ENCODE assay signal across 8 mouse cellular contexts in the genomic region with DNA sequence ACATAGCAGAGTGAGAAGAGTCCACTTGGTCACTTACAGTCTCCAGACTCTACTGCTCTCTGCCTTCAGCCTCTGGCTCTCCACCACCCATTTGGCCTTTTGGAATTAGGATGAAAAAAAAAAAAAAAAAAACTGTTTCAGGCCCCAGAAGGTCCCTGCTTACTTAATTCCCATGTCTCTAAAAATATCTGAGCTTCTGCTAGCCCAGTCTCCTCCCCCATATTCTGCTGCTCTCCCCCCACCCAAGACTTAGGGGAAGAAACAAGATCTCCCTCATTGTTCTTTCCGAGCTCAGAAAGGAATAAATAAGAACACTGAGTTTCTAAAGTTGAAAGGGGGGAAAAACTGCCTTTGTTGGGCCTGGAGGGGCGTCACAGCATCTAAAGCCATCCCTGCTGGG. TPM values are rescaled to one million over a fixed set of nuclear protein-coding genes. Genes with fewer than 3 reads are reported as not detected.
DNase-seq lines count a peak whose midpoint lies in the region; ATAC-seq and TF ChIP-seq lines count a peak whose summit lies in the region.

No protein-coding gene starts in this region.

- peak; percentile 5; the same call in 1 of the 2 replicates for ATAC-seq in forebrain, postnatal 0 days
- no peak for ATAC-seq in liver, embryonic 12.5 days

- H3K9me3 ChIP-seq in forebrain, postnatal 0 days (ENCODE audit: low read length), result no peaks in the 10 kb centered on the region
- H3K9me3 ChIP-seq in liver, embryonic 12.5 days (replicated peaks), result no peaks in the 10 kb centered on the region

- H3K4me3 ChIP-seq in forebrain, postnatal 0 days (ENCODE audit: low read depth, low read length), result no peak overlapping the region
- no peak overlapping the region for H3K4me3 ChIP-seq in liver, embryonic 12.5 days

- peak overlapping the region; percentile 87 for H3K27ac ChIP-seq in forebrain, postnatal 0 days (ENCODE audit: low read depth, low read length)
- H3K27ac ChIP-seq in liver, embryonic 12.5 days, result 0 out of 2 replicates have a peak overlapping the region, but pooled peaks have one; percentile 12

- H3K27me3 ChIP-seq in forebrain, postnatal 0 days (ENCODE audit: insufficient read depth, low read length), result no peaks in the 10 kb centered on the region
- H3K27me3 ChIP-seq in liver, embryonic 12.5 days (replicated peaks), result no peaks in the 10 kb centered on the region

- H3K4me2 ChIP-seq in forebrain, postnatal 0 days (ENCODE audit: low read depth), result peak overlapping the region; percentile 35; the same call in 1 of the 2 replicates
- no peak overlapping the region for H3K4me2 ChIP-seq in liver, embryonic 12.5 days

- 7% methylated on average over 2 of the region's 2 CpGs for WGBS in forebrain, postnatal 0 days
- WGBS in liver, embryonic 12.5 days (ENCODE audit: insufficient replicate concordance), result 57% methylated on average over 2 of the region's 2 CpGs

- no peak overlapping the region for H3K9ac ChIP-seq in forebrain, postnatal 0 days
- no peak overlapping the region for H3K9ac ChIP-seq in liver, embryonic 12.5 days

- DNase-seq in embryo, embryonic 11 days, result peak; percentile 28
- no peak for DNase-seq in embryo, embryonic 9.5 days (ENCODE audit: extremely low spot score)
- peak; percentile 28 for DNase-seq in 3T3-L1 (ENCODE audit: low read depth, low spot score)
- DNase-seq in forebrain, postnatal 0 days, result no peak
- DNase-seq in adrenal gland, postnatal 36 days, result no peak
- DNase-seq in adrenal gland, postnatal 14 days, result no peak
- no peak for DNase-seq in thymus, postnatal 0 days (ENCODE audit: low spot score)

- no peaks in the 10 kb centered on the region; the same call in 1 of the 2 replicates for H3K36me3 ChIP-seq in forebrain, postnatal 0 days (ENCODE audit: insufficient read depth)
- H3K36me3 ChIP-seq in liver, embryonic 12.5 days, result no peaks in the 10 kb centered on the region

- peaks cover 16% of the 10 kb centered on the region for H3K4me1 ChIP-seq in forebrain, postnatal 0 days (ENCODE audit: insufficient read depth)
- peaks cover 14% of the 10 kb centered on the region; the same call in 1 of the 2 replicates for H3K4me1 ChIP-seq in liver, embryonic 12.5 days

- no peak for TF ChIP-seq CTCF in forebrain, postnatal 0 days (IDR thresholded peaks at IDR 0.05; ENCODE audit: low read depth)

RNA-seq across cellular contexts. Expression of gene Mprip, which starts 46.4 kb away (rescaled TPM):
- 191 and 205 TPM in 2 replicates for total RNA-seq in forebrain, postnatal 0 days (2014; rRNA removed)
- 62.0 and 62.2 TPM in 2 replicates for polyA plus RNA-seq in forebrain, postnatal 0 days (2015; fragmentation: Nextera tagmentation; extraction: Ambion mirVana)
- polyA plus RNA-seq in liver, embryonic 12.5 days (2016; fragmentation: Nextera tagmentation; extraction: Ambion mirVana), result 36.4 and 38.5 TPM in 2 replicates
- total RNA-seq in adrenal gland, postnatal 36 days (2021), result 100 to 1,000 TPM; 201 to 212 TPM
- 226 TPM in 2 replicates for total RNA-seq in adrenal gland, postnatal 14 days (2021)
- polyA plus RNA-seq in thymus, postnatal 0 days (2015; fragmentation: Nextera tagmentation; extraction: Ambion mirVana), result 46.7 and 55.6 TPM in 2 replicates

Comparison
In these comparisons a context has a peak if more than half of its experiments do, and no peak if none do; other contexts are left out.
1. DNase-seq: peak in embryo, embryonic 11 days (single experiment) and 3T3-L1 (single experiment); none in embryo, embryonic 9.5 days (single experiment), forebrain, postnatal 0 days (single experiment), adrenal gland, postnatal 36 days (0 of 2), adrenal gland, postnatal 14 days (single experiment) and thymus, postnatal 0 days (single experiment).